ENCODE assay signal across 8 mouse cellular contexts in the genomic region with DNA sequence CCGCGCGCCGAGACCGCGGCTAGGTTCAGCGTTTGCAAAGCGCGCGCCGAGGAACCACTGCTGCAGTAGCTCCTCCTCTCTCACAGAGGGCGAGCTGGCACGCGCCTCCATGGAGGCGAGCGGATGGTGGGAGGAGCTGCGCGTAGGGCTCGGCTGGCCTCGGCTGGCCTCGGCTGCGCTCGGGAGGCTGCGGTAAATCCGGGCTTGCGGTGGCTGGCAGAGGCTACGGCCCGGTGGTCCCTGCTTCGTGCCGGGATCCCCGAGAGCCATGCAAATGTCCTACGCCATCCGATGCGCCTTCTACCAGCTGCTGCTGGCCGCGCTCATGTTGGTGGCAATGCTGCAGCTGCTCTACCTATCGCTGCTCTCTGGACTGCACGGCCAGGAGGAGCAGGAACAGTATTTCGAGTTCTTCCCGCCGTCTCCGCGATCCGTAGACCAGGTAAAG. TPM values are rescaled to one million over a fixed set of nuclear protein-coding genes. Genes with fewer than 3 reads are reported as not detected.
DNase-seq lines count a peak whose midpoint lies in the region; ATAC-seq lines count a peak whose summit lies in the region.

B4gat1 (plus strand) TSS at position 118 of the 448 bp plus-strand sequence.
AC124502.3 (plus strand) TSS at position 183 of the 448 bp plus-strand sequence.

- DNase-seq in adipocyte (ENCODE audit: low spot score), result peak; percentile 91
- peak; percentile 76 to 90 for DNase-seq in cerebellum, postnatal 4 days (ENCODE audit: low spot score in 2 of 2)
- DNase-seq in gastrocnemius, adult 8-10 months (ENCODE audit: low spot score in 2 of 2), result peak; percentile 74 to 84
- peak; percentile 90 for DNase-seq in induced T-regulatory cell, adult 2 months (ENCODE audit: low read depth)
- peak; percentile 92 for DNase-seq in left cerebral cortex, postnatal 14 days (ENCODE audit: low spot score in 2 of 2)
- peak; percentile 88 to 89 for DNase-seq in right cerebral cortex, postnatal 36 days (ENCODE audit: low spot score in 2 of 2)
- peak; percentile 85 to 90 for DNase-seq in urinary bladder, postnatal 4 days (ENCODE audit: low spot score in 2 of 2)

- intact Hi-C loops in left cerebral cortex, postnatal 14 days (cut with DNase I), result no loop called here

- peak; percentile 87 for ATAC-seq in megakaryocyte-erythroid progenitor cell, adult 5-6 weeks (replicated peaks; ENCODE audit: low FRiP score, low TSS enrichment, poor library complexity, severe bottlenecking)

RNA-seq across cellular contexts. Expression of gene B4gat1, which starts in this region (rescaled TPM):
- total RNA-seq in gastrocnemius, adult 8-10 months (2022), result 10 to 100 TPM; 16.0 to 23.1 (median 19.5) TPM
- 100 to 1,000 TPM; 148 to 151 TPM for total RNA-seq in left cerebral cortex, postnatal 14 days (2021)
- not detected in 2 replicates for total RNA-seq in megakaryocyte-erythroid progenitor cell, adult 5-6 weeks (2014; fragmentation: Nextera tagmentation)
- 1.5 TPM in 1 of 2 replicates, not detected in the other for total RNA-seq in megakaryocyte-erythroid progenitor cell, adult 5-6 weeks (2017)

RNA-seq across cellular contexts. Expression of gene AC124502.3, which starts in this region (rescaled TPM):
- total RNA-seq in gastrocnemius, adult 8-10 months (2022), result 1 to 10 TPM in 3 of 4 experiments, under 1 TPM in 1; 0.61 to 1.7 (median 1.4) TPM
- total RNA-seq in left cerebral cortex, postnatal 14 days (2021), result 1 to 10 TPM; 4.8 to 6.2 TPM
- total RNA-seq in megakaryocyte-erythroid progenitor cell, adult 5-6 weeks (2014; fragmentation: Nextera tagmentation), result 2.0 and 3.3 TPM in 2 replicates
- 1.8 and 4.2 TPM in 2 replicates for total RNA-seq in megakaryocyte-erythroid progenitor cell, adult 5-6 weeks (2017)

Comparison
In these comparisons a context has a peak if more than half of its experiments do, and no peak if none do; other contexts are left out.
1. Peak in every context shown above with its lines: DNase-seq and ATAC-seq.
2. RNA of gene B4gat1 (total RNA-seq): 148 to 151 TPM in left cerebral cortex, postnatal 14 days and 16.0 to 23.1 TPM in gastrocnemius, adult 8-10 months; 1.5 TPM in megakaryocyte-erythroid progenitor cell, adult 5-6 weeks; every median in the first group is over 4 times any median in the second.
3. RNA of gene B4gat1 (total RNA-seq): 148 to 151 TPM in left cerebral cortex, postnatal 14 days; 16.0 to 23.1 TPM in gastrocnemius, adult 8-10 months; every median in the first group is over 4 times any median in the second.